Mouse (Mus musculus) embryonic facial prominence, embryonic 12.5 days (tissue): ENCODE measurements around the gene Fos. TPM values are rescaled to one million over a fixed set of nuclear protein-coding genes. Genes with fewer than 3 reads are reported as not detected.

Source experiments
- ATAC-seq: fragments of 200-750 bp; cut with Nextera tagmentation; 2 replicates; pipeline ENCODE4 v1.8.0; 2017; ENCODE audit not compliant: insufficient number of reproducible peaks, insufficient read depth, low FRiP score, low TSS enrichment
- H3K27ac ChIP-seq: fragments of 300-500 bp; sonication (generic); 2 replicates; pipeline ENCODE4 v1.5.1; 2016; ENCODE audit warnings: mild to moderate bottlenecking
- H3K27me3 ChIP-seq: fragments of 300-500 bp; sonication (generic); 2 replicates; pipeline ENCODE4 v1.6.1; 2016; ENCODE audit warnings: mild to moderate bottlenecking, moderate library complexity
- H3K36me3 ChIP-seq: fragments of 300-500 bp; sonication (generic); 2 replicates; pipeline ENCODE4 v1.6.1; 2016; ENCODE audit warnings: mild to moderate bottlenecking
- H3K4me1 ChIP-seq: fragments of 300-500 bp; sonication (generic); 2 replicates; pipeline ENCODE4 v1.6.1; 2016
- H3K4me2 ChIP-seq: fragments of 300-500 bp; sonication (generic); replicated peaks from 2 replicates; pipeline ENCODE4 v1.6.1; 2016; ENCODE audit warnings: mild to moderate bottlenecking, moderate library complexity
- H3K4me3 ChIP-seq: fragments of 300-500 bp; sonication (generic); 2 replicates; pipeline ENCODE4 v1.5.1; 2016; ENCODE audit warnings: mild to moderate bottlenecking
- H3K9ac ChIP-seq: fragments of 300-500 bp; sonication (generic); 2 replicates; pipeline ENCODE4 v1.6.1; 2016; ENCODE audit warnings: mild to moderate bottlenecking, moderate library complexity
- H3K9me3 ChIP-seq: fragments of 300-500 bp; sonication (generic); 2 replicates; pipeline ENCODE4 v1.6.1; 2016; ENCODE audit warnings: mild to moderate bottlenecking, moderate library complexity
- WGBS: fragments of 180-500 bp; shearing (Covaris S2); methylation state at CpG from one replicate; pipeline ENCODE4 v1.1.7; 2016; 5-methylcytosine and 5-hydroxymethylcytosine counted together
- polyA plus RNA-seq: library from polyadenylated mRNA; unstranded; fragments of >200 nt; fragmentation: Nextera tagmentation; extraction: Ambion mirVana; gene quantifications from 2 replicates; pipeline ENCODE4 v1.2.1, GENCODE M21; 2016

The Fos gene
- polyA plus RNA-seq, 1 experiment from 2014 or later, result 3.5 TPM

GRCm38 (mm10) chr12:85464431-85464830, 9.3 kb upstream of the Fos start:
- 79% methylated on average over 5 of the region's 5 CpGs for WGBS
- H3K27me3 ChIP-seq, result no peaks in the 10 kb centered on the region

GRCm38 (mm10) chr12:85464902-85465301, 8.8 kb upstream of the Fos start:
- no peaks in the 10 kb centered on the region for H3K27me3 ChIP-seq
- no peak overlapping the region for H3K27ac ChIP-seq
- no peak overlapping the region for H3K9ac ChIP-seq
- no peaks in the 10 kb centered on the region for H3K36me3 ChIP-seq
- H3K4me3 ChIP-seq, result no peak overlapping the region
- H3K4me2 ChIP-seq, result no peak overlapping the region
- H3K4me1 ChIP-seq, result peaks cover 17% of the 10 kb centered on the region
- ATAC-seq, result no peak
- WGBS, result 60% methylated on average over 3 of the region's 3 CpGs
- H3K9me3 ChIP-seq, result no peaks in the 10 kb centered on the region

More at GRCm38 (mm10) chr12:85464431-85464830, 9.3 kb upstream of the Fos start:
- no peak for ATAC-seq
- no peak overlapping the region for H3K27ac ChIP-seq
- no peaks in the 10 kb centered on the region for H3K36me3 ChIP-seq
- H3K9ac ChIP-seq, result no peak overlapping the region
- peaks cover 19% of the 10 kb centered on the region for H3K4me1 ChIP-seq
- no peak overlapping the region for H3K4me2 ChIP-seq
- no peak overlapping the region for H3K4me3 ChIP-seq
- no peaks in the 10 kb centered on the region for H3K9me3 ChIP-seq

GRCm38 (mm10) chr12:85467854-85468253, 5.8 kb upstream of the Fos start:
- H3K9ac ChIP-seq, result no peak overlapping the region
- WGBS, result 74% methylated on average over 14 of the region's 14 CpGs
- peaks cover 14% of the 10 kb centered on the region for H3K4me1 ChIP-seq
- no peaks in the 10 kb centered on the region for H3K9me3 ChIP-seq
- ATAC-seq, result no peak
- H3K36me3 ChIP-seq, result no peaks in the 10 kb centered on the region
- no peak overlapping the region for H3K4me3 ChIP-seq
- peaks cover 6% of the 10 kb centered on the region; the same call in 1 of the 2 replicates for H3K27me3 ChIP-seq
- H3K4me2 ChIP-seq, result no peak overlapping the region
- H3K27ac ChIP-seq, result no peak overlapping the region

GRCm38 (mm10) chr12:85468666-85469065, 5.0 kb upstream of the Fos start:
- Histone ChIP-seq H3K9ac (no peak overlapping the region; the same call in 1 of the 2 replicates), H3K36me3 (no peaks in the 10 kb centered on the region), H3K27ac (no peak overlapping the region), H3K4me1 (peaks cover 14% of the 10 kb centered on the region; the same call in 1 of the 2 replicates), H3K27me3 (peaks cover 6% of the 10 kb centered on the region; the same call in 1 of the 2 replicates), H3K4me3 (no peak overlapping the region), H3K9me3 (no peaks in the 10 kb centered on the region), H3K4me2 (no peak overlapping the region)
- no peak for ATAC-seq
- 77% methylated on average over 12 of the region's 12 CpGs for WGBS

GRCm38 (mm10) chr12:85471920-85472655, 1.6 kb upstream of the Fos start:
- Histone ChIP-seq H3K36me3 (no peaks in the 10 kb centered on the region), H3K4me3 (peak overlapping the region; percentile 58), H3K27ac (no peak overlapping the region), H3K4me2 (peak overlapping the region; percentile 100), H3K27me3 (peaks cover 29% of the 10 kb centered on the region), H3K4me1 (peaks cover 24% of the 10 kb centered on the region; the same call in 1 of the 2 replicates), H3K9ac (peak overlapping the region; percentile 51), H3K9me3 (no peaks in the 10 kb centered on the region)
- 0 out of 2 replicates have a peak, but pooled peaks have one; percentile 35 for ATAC-seq
- WGBS, result under 1% methylated on average over 42 of the region's 42 CpGs

GRCm38 (mm10) chr12:85472656-85473410, 857 bp upstream of the Fos start:
- peak overlapping the region; percentile 58 for H3K4me3 ChIP-seq
- no peaks in the 10 kb centered on the region for H3K36me3 ChIP-seq
- no peak overlapping the region for H3K27ac ChIP-seq
- no peak for ATAC-seq
- WGBS, result 1% methylated on average over 21 of the region's 23 CpGs
- peaks cover 29% of the 10 kb centered on the region for H3K27me3 ChIP-seq
- H3K4me2 ChIP-seq, result peak overlapping the region; percentile 100
- peaks cover 24% of the 10 kb centered on the region; the same call in 1 of the 2 replicates for H3K4me1 ChIP-seq
- H3K9me3 ChIP-seq, result no peaks in the 10 kb centered on the region
- peak overlapping the region; percentile 51 for H3K9ac ChIP-seq

- under 1% methylated on average over 49 of the region's 49 CpGs for WGBS
- Histone ChIP-seq H3K4me3 (peak overlapping the region; percentile 58), H3K4me2 (peak overlapping the region; percentile 100), H3K36me3 (no peaks in the 10 kb centered on the region), H3K27ac (peak overlapping the region; percentile 74; the same call in 1 of the 2 replicates), H3K27me3 (peaks cover 29% of the 10 kb centered on the region), H3K9ac (peak overlapping the region; percentile 46), H3K9me3 (no peaks in the 10 kb centered on the region), H3K4me1 (peaks cover 24% of the 10 kb centered on the region; the same call in 1 of the 2 replicates)
- ATAC-seq, result no peak
These were observed 875 bp downstream of the Fos start for GRCm38 (mm10) chr12:85474298-85475231.

- Histone ChIP-seq H3K36me3 (no peaks in the 10 kb centered on the region), H3K4me2 (peak overlapping the region; percentile 100), H3K4me3 (peak overlapping the region; percentile 58), H3K4me1 (peaks cover 24% of the 10 kb centered on the region; the same call in 1 of the 2 replicates), H3K27ac (no peak overlapping the region), H3K9me3 (no peaks in the 10 kb centered on the region), H3K9ac (peak overlapping the region; percentile 46; the same call in 1 of the 2 replicates), H3K27me3 (peaks cover 29% of the 10 kb centered on the region)
- ATAC-seq, result no peak
- 8% methylated on average over 15 of the region's 16 CpGs for WGBS
These were observed 1.7 kb downstream of the Fos start for GRCm38 (mm10) chr12:85475232-85475919.

GRCm38 (mm10) chr12:85475920-85476828, 2.5 kb downstream of the Fos start:
- Histone ChIP-seq H3K27me3 (peaks cover 24% of the 10 kb centered on the region), H3K27ac (no peak overlapping the region), H3K9ac (no peak overlapping the region), H3K4me3 (peak overlapping the region; percentile 2; the same call in 1 of the 2 replicates), H3K4me2 (peak overlapping the region; percentile 100; the same call in 1 of the 2 replicates), H3K4me1 (peaks cover 24% of the 10 kb centered on the region; the same call in 1 of the 2 replicates), H3K9me3 (no peaks in the 10 kb centered on the region), H3K36me3 (no peaks in the 10 kb centered on the region)
- ATAC-seq, result no peak
- WGBS, result 31% methylated on average over 23 of the region's 23 CpGs

- peaks cover 23% of the 10 kb centered on the region for H3K27me3 ChIP-seq
- no peak overlapping the region for H3K9ac ChIP-seq
- no peaks in the 10 kb centered on the region for H3K9me3 ChIP-seq
- peaks cover 19% of the 10 kb centered on the region; the same call in 1 of the 2 replicates for H3K4me1 ChIP-seq
- no peak overlapping the region for H3K4me2 ChIP-seq
- no peak overlapping the region for H3K4me3 ChIP-seq
- no peak for ATAC-seq
- H3K27ac ChIP-seq, result no peak overlapping the region
- WGBS, result 69% methylated on average over 4 of the region's 4 CpGs
- H3K36me3 ChIP-seq, result no peaks in the 10 kb centered on the region
These were observed 3.5 kb downstream of the Fos start for GRCm38 (mm10) chr12:85477219-85477618.
